Comparison of ENCODE assay signal across 21 mouse cellular contexts in the genomic region with DNA sequence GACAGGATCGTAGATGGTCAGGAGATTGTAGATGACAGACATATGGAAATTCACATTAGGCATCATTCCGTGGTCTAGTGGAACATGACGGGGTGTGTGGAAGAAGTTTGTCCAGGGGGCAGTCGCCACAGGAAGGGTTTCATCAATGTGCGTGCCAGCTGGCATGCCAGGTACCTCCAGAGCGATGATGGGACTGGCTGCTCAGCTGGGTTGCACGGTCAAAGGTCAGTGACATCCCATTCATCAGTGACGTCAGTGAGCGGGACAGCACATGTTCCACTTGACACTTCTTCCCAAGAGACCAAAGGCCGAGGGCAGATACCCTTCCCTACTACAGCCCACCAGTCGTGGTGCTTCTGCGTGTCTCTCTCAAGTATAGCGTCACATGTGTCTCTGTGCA. TPM values are rescaled to one million over a fixed set of nuclear protein-coding genes. Genes with fewer than 3 reads are reported as not detected.
DNase-seq lines count a peak whose midpoint lies in the region; ATAC-seq and TF ChIP-seq lines count a peak whose summit lies in the region.
"Had no signal": no experiment of that assay in that cellular context is flagged by ENCODE, and none has a peak within 500 bp of the region (broad histone marks: within the 10 kb centered on the region; RNA-seq: fewer than 3 reads in every experiment).

No protein-coding gene starts in this region.

- 0 out of 2 replicates have a peak, but pooled peaks cover 2% of the 10 kb centered on the region for H3K4me1 ChIP-seq in kidney, adult 2 months (ENCODE audit: control insufficient read depth, insufficient read depth, low read length)
- H3K4me1 ChIP-seq in kidney, embryonic 14.5 days (ENCODE audit: control insufficient read depth, insufficient read depth, low read length), result no peaks in the 10 kb centered on the region
- no peaks in the 10 kb centered on the region for H3K4me1 ChIP-seq in kidney, embryonic 15.5 days
- H3K4me1 ChIP-seq in liver, adult 2 months (ENCODE audit: control insufficient read depth, insufficient read depth, low read length), result no peaks in the 10 kb centered on the region
- no peaks in the 10 kb centered on the region for H3K4me1 ChIP-seq in liver, embryonic 11.5 days (replicated peaks; ENCODE audit: control insufficient read depth, insufficient read depth, low read length)

- TF ChIP-seq POLR2A in kidney, adult 2 months (IDR thresholded peaks at IDR 0.05; ENCODE audit: low read depth, low read length), result no peak
- TF ChIP-seq POLR2A in liver, adult 2 months (IDR thresholded peaks at IDR 0.05; ENCODE audit: extremely low read depth, insufficient read depth, low read length), result no peak

- peak; percentile 79 for DNase-seq in heart, adult 11 months
- no peak for DNase-seq in heart, adult 9 months (ENCODE audit: low spot score in 2 of 2)
- DNase-seq in kidney, adult 2 months, result peak; percentile 55
- DNase-seq in kidney, adult 9 months, result peak; percentile 42
- peak; percentile 34 for DNase-seq in liver, adult 2 months (ENCODE audit: extremely low read depth, low read depth, low spot score)
- DNase-seq in liver, embryonic 11.5 days (ENCODE audit: low spot score), result no peak
- DNase-seq: adrenal gland, adult 2 months; adrenal gland, adult 8-10 months; adrenal gland, postnatal 10 days; adrenal gland, postnatal 14 days; adrenal gland, postnatal 25 days; adrenal gland, postnatal 36 days; B cell, adult 2 months; cerebellum, adult 11 months; cerebellum, adult 11-12 months had no signal

- no peak for ATAC-seq in kidney, embryonic 14.5 days (ENCODE audit: low FRiP score, low TSS enrichment)
- ATAC-seq in kidney, embryonic 15.5 days (replicated peaks; ENCODE audit: low FRiP score), result no peak
- no peak for ATAC-seq in liver, embryonic 11.5 days (replicated peaks; ENCODE audit: low FRiP score)
- ATAC-seq: activated CD4-positive, CD25-positive, alpha-beta regulatory T cell, adult 4 months; CD4-positive, CD25-positive, alpha-beta regulatory T cell, adult 4 months; Patski had no signal

- no peak overlapping the region for H3K27ac ChIP-seq in kidney, adult 2 months (ENCODE audit: insufficient read depth, low read depth, low read length)
- no peak overlapping the region for H3K27ac ChIP-seq in kidney, embryonic 14.5 days (ENCODE audit: low read depth, low read length)
- no peak overlapping the region for H3K27ac ChIP-seq in kidney, embryonic 15.5 days
- no peak overlapping the region for H3K27ac ChIP-seq in liver, adult 2 months (replicated peaks; ENCODE audit: insufficient read depth, low read depth, low read length)
- no peak overlapping the region for H3K27ac ChIP-seq in liver, embryonic 11.5 days (ENCODE audit: low read depth, low read length)

- WGBS in kidney, adult 2 months, result 73% methylated on average over 13 of the region's 13 CpGs
- 78% methylated on average over 13 of the region's 13 CpGs for WGBS in kidney, embryonic 14.5 days
- 76% methylated on average over 13 of the region's 13 CpGs for whole genome bisulfite sequencing in kidney, embryonic 15.5 days
- WGBS in liver, adult 2 months, result 87% methylated on average over 13 of the region's 13 CpGs
- WGBS in liver, embryonic 11.5 days, result 87% methylated on average over 13 of the region's 13 CpGs

- no peaks in the 10 kb centered on the region for H3K27me3 ChIP-seq in kidney, adult 2 months (replicated peaks; ENCODE audit: control insufficient read depth, insufficient read depth, low read length)
- H3K27me3 ChIP-seq in kidney, embryonic 14.5 days (ENCODE audit: control insufficient read depth, insufficient read depth, low read length), result no peaks in the 10 kb centered on the region
- 0 out of 2 replicates have a peak, but pooled peaks cover 3% of the 10 kb centered on the region for H3K27me3 ChIP-seq in kidney, embryonic 15.5 days
- no peaks in the 10 kb centered on the region for H3K27me3 ChIP-seq in liver, adult 2 months (ENCODE audit: control insufficient read depth, insufficient read depth, low read length)
- H3K27me3 ChIP-seq in liver, embryonic 11.5 days (replicated peaks; ENCODE audit: control insufficient read depth, insufficient read depth, low read length), result no peaks in the 10 kb centered on the region
- H3K27me3 ChIP-seq: CH12.LX, Patski had no signal

- peaks cover 6% of the 10 kb centered on the region; the same call in 1 of the 2 replicates for H3K79me2 ChIP-seq in liver, adult 2 months (ENCODE audit: control insufficient read depth, insufficient read depth, low read length)

- no peak overlapping the region for H3K4me3 ChIP-seq in kidney, adult 2 months (ENCODE audit: insufficient read depth, low read depth, low read length)
- no peak overlapping the region for H3K4me3 ChIP-seq in kidney, embryonic 14.5 days (ENCODE audit: low read length)
- no peak overlapping the region for H3K4me3 ChIP-seq in kidney, embryonic 15.5 days (replicated peaks)
- no peak overlapping the region for H3K4me3 ChIP-seq in liver, adult 2 months (ENCODE audit: insufficient read depth, low read depth, low read length)
- H3K4me3 ChIP-seq in liver, embryonic 11.5 days (ENCODE audit: low read depth, low read length), result no peak overlapping the region

- H3K9ac ChIP-seq in kidney, embryonic 14.5 days (ENCODE audit: low read depth, low read length), result no peak overlapping the region
- no peak overlapping the region for H3K9ac ChIP-seq in kidney, embryonic 15.5 days
- no peak overlapping the region for H3K9ac ChIP-seq in liver, adult 2 months (ENCODE audit: low read depth, low read length)
- no peak overlapping the region for H3K9ac ChIP-seq in liver, embryonic 11.5 days (ENCODE audit: low read depth, low read length)

- no peaks in the 10 kb centered on the region for H3K36me3 ChIP-seq in kidney, adult 2 months (ENCODE audit: control insufficient read depth, insufficient read depth, low read length)
- H3K36me3 ChIP-seq in kidney, embryonic 14.5 days (ENCODE audit: control insufficient read depth, insufficient read depth, low read length), result no peaks in the 10 kb centered on the region
- H3K36me3 ChIP-seq in kidney, embryonic 15.5 days, result no peaks in the 10 kb centered on the region
- H3K36me3 ChIP-seq in liver, adult 2 months (ENCODE audit: control insufficient read depth, insufficient read depth, low read length), result no peaks in the 10 kb centered on the region
- H3K36me3 ChIP-seq in liver, embryonic 11.5 days (ENCODE audit: control insufficient read depth, insufficient read depth, low read length), result no peaks in the 10 kb centered on the region

- peaks cover 5% of the 10 kb centered on the region; the same call in 1 of the 2 replicates for H3K9me3 ChIP-seq in kidney, embryonic 14.5 days (ENCODE audit: control insufficient read depth, low read length)
- peaks cover 5% of the 10 kb centered on the region; the same call in 1 of the 2 replicates for H3K9me3 ChIP-seq in kidney, embryonic 15.5 days (replicated peaks)
- no peaks in the 10 kb centered on the region for H3K9me3 ChIP-seq in liver, embryonic 11.5 days (ENCODE audit: control insufficient read depth, low read length)

- no peak for TF ChIP-seq CTCF in kidney, adult 2 months (conservative IDR thresholded peaks at IDR 0.05; ENCODE audit: insufficient read depth, insufficient read length, low read depth, low read length)
- no peak for TF ChIP-seq CTCF in liver, adult 2 months (IDR thresholded peaks at IDR 0.05; ENCODE audit: low read depth, low read length)

- H3K4me2 ChIP-seq in kidney, embryonic 14.5 days (replicated peaks; ENCODE audit: low read depth, low read length), result no peak overlapping the region
- no peak overlapping the region for H3K4me2 ChIP-seq in kidney, embryonic 15.5 days
- no peak overlapping the region for H3K4me2 ChIP-seq in liver, embryonic 11.5 days

RNA-seq across cellular contexts. Expression of a gene that starts 50.7 kb away (rescaled TPM):
- 20.0 and 22.5 TPM in 2 replicates for polyA plus RNA-seq in kidney, adult 2 months (2012; rRNA removed)
- polyA plus RNA-seq in kidney, embryonic 14.5 days (2014; fragmentation: Nextera tagmentation; extraction: Ambion mirVana), result 10.2 and 13.0 TPM in 2 replicates
- 7.7 and 9.3 TPM in 2 replicates for polyA plus RNA-seq in kidney, embryonic 15.5 days (2015; fragmentation: Nextera tagmentation; extraction: Ambion mirVana)
- total RNA-seq in liver, adult 2 months (2014; rRNA removed), result 8.9 and 10.6 TPM in 2 replicates
- 24.7 and 34.7 TPM in 2 replicates for polyA plus RNA-seq in liver, adult 2 months (2012; rRNA removed)
- polyA plus RNA-seq in liver, embryonic 11.5 days (2014; fragmentation: Nextera tagmentation; extraction: Ambion mirVana), result 10.1 and 10.5 TPM in 2 replicates

Comparison
In these comparisons a context has a peak if more than half of its experiments do, and no peak if none do; other contexts are left out.
1. DNase-seq: peak in heart, adult 11 months (single experiment), kidney, adult 2 months (single experiment), kidney, adult 9 months (single experiment) and liver, adult 2 months (single experiment); none in heart, adult 9 months (0 of 2) and liver, embryonic 11.5 days (single experiment).